Mouse (Mus musculus) liver, postnatal 0 days (tissue): Measurements from ENCODE around the gene Chd1l.

Experiments
- CTCF ChIP-seq: sonication (generic); IDR thresholded peaks from 2 replicates; pipeline ENCODE4 v1.5.1; 2016; ENCODE audit warnings: antibody characterized with exemption, low read depth
- EP300 ChIP-seq: IDR thresholded peaks from 2 replicates; pipeline ENCODE4 v1.6.1; 2016; ENCODE audit warnings: antibody characterized with exemption, low read depth, mild to moderate bottlenecking

DNA sequence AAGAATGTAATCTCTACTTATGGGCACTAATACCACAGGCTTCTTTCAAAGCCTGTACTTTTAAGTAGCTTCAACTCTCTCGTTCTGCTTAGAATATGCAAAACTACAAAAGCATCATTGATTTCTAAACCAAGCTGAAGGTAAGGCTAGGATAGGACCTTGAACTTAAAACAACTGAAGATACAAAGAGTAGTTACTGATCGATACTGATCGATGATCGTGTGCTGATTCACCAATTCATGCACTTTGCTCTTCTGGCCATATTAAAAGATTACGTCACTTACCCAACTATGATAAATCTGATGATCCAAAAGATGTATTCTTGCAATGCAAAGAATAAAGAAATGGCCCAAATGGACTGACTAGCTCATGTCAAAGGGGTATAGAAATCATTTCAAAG is 43.8 kb upstream of the Chd1l start:
- TF ChIP-seq EP300 (no peak), CTCF (no peak)
